36 mouse cellular contexts compared by ENCODE assay signal in genomic region chr1:166871258-166871657, GRCm38 (mm10).
"Had no signal": no experiment of that assay in that cellular context is flagged by ENCODE, and none has a peak within 500 bp of the region (broad histone marks: within the 10 kb centered on the region; RNA-seq: fewer than 3 reads in every experiment).

No protein-coding gene starts in this region.

- H3K27me3 ChIP-seq: heart, embryonic 12.5 days; heart, embryonic 13.5 days; heart, embryonic 15.5 days; hindbrain, embryonic 12.5 days; hindbrain, embryonic 13.5 days; hindbrain, embryonic 15.5 days; intestine, embryonic 15.5 days; kidney, embryonic 15.5 days had no signal

- H3K27ac ChIP-seq: heart, embryonic 10.5 days; heart, embryonic 13.5 days; heart, embryonic 15.5 days; hindbrain, embryonic 10.5 days; hindbrain, embryonic 12.5 days; hindbrain, embryonic 13.5 days; hindbrain, embryonic 14.5 days; hindbrain, embryonic 15.5 days; hindbrain, postnatal 0 days; intestine, embryonic 15.5 days; kidney, embryonic 15.5 days; kidney, postnatal 0 days; layer of hippocampus, adult 2 months; left cerebral cortex, adult 2 months had no signal

- H3K4me2 ChIP-seq: heart, embryonic 11.5 days; heart, embryonic 12.5 days; heart, embryonic 13.5 days; heart, embryonic 15.5 days; hindbrain, embryonic 12.5 days; hindbrain, embryonic 13.5 days; hindbrain, embryonic 14.5 days; hindbrain, embryonic 15.5 days; intestine, embryonic 15.5 days; kidney, embryonic 15.5 days had no signal

- DNase-seq: heart, postnatal 10 days; heart, postnatal 14 days; heart, postnatal 36 days; heart, postnatal 4 days; kidney, adult 11 months; kidney, adult 18-20 months; kidney, adult 2 months; kidney, adult 8-10 months; kidney, adult 9 months; kidney, postnatal 10 days; kidney, postnatal 14 days; kidney, postnatal 25 days; kidney, postnatal 36 days; kidney, postnatal 4 days; layer of hippocampus, adult 9-11 months; layer of hippocampus, postnatal 36 days had no signal

- H3K9me3 ChIP-seq: heart, embryonic 10.5 days; heart, embryonic 12.5 days; heart, embryonic 13.5 days; heart, embryonic 15.5 days; hindbrain, embryonic 10.5 days; hindbrain, embryonic 12.5 days; hindbrain, embryonic 13.5 days; hindbrain, embryonic 15.5 days; intestine, embryonic 15.5 days; kidney, embryonic 15.5 days had no signal

- H3K4me1 ChIP-seq: heart, embryonic 10.5 days; heart, embryonic 12.5 days; heart, embryonic 13.5 days; heart, embryonic 15.5 days; hindbrain, embryonic 10.5 days; hindbrain, embryonic 12.5 days; hindbrain, embryonic 13.5 days; hindbrain, embryonic 15.5 days; intestine, embryonic 15.5 days; kidney, embryonic 15.5 days had no signal

- ATAC-seq: hindbrain, embryonic 16.5 days; hindbrain, postnatal 0 days; inflammation-experienced regulatory T-cells, adult 6 months; intestine, embryonic 15.5 days; intestine, embryonic 16.5 days; intestine, postnatal 0 days had no signal

- H3K36me3 ChIP-seq: heart, embryonic 10.5 days; heart, embryonic 12.5 days; heart, embryonic 13.5 days; heart, embryonic 15.5 days; hindbrain, embryonic 10.5 days; hindbrain, embryonic 12.5 days; hindbrain, embryonic 13.5 days; hindbrain, embryonic 15.5 days; intestine, embryonic 15.5 days; kidney, embryonic 15.5 days had no signal

- H3K4me3 ChIP-seq: heart, embryonic 10.5 days; heart, embryonic 12.5 days; heart, embryonic 13.5 days; heart, embryonic 15.5 days; hindbrain, embryonic 10.5 days; hindbrain, embryonic 12.5 days; hindbrain, embryonic 13.5 days; hindbrain, embryonic 15.5 days; intestine, embryonic 15.5 days; kidney, embryonic 15.5 days; layer of hippocampus, adult 2 months; left cerebral cortex, adult 2 months had no signal

- H3K9ac ChIP-seq: heart, embryonic 12.5 days; heart, embryonic 13.5 days; heart, embryonic 15.5 days; hindbrain, embryonic 12.5 days; hindbrain, embryonic 13.5 days; hindbrain, embryonic 14.5 days; hindbrain, embryonic 15.5 days; intestine, embryonic 15.5 days; kidney, embryonic 15.5 days had no signal
